Mouse (Mus musculus) liver, embryonic 15.5 days (tissue): Measurements from ENCODE around the gene Tmc1. TPM values are rescaled to one million over a fixed set of nuclear protein-coding genes. Genes with fewer than 3 reads are reported as not detected.

Experiments
- polyA plus RNA-seq: library from polyadenylated mRNA; unstranded; fragments of >200 nt; fragmentation: Nextera tagmentation; extraction: Ambion mirVana; gene quantifications from 2 replicates; pipeline ENCODE4 v1.2.1, GENCODE M21; 2015

Tmc1 gene
- polyA plus RNA-seq, 1 experiment from 2014 or later: not detected

Other genes starting within 250 kb of the Tmc1 start
- gene Aldh1a7, start 226.6 kb downstream of the Tmc1 start, polyA plus RNA-seq: 1.3 TPM in 2 replicates